Mouse (Mus musculus) liver, embryonic 14.5 days (tissue): Measurements from ENCODE around the gene Rnd2.

Experiments
- CTCF ChIP-seq: IDR thresholded peaks from 2 replicates; pipeline ENCODE4 v1.5.1; 2016; ENCODE audit warnings: antibody characterized with exemption, low read depth, control low read depth
- EP300 ChIP-seq: IDR thresholded peaks from 2 replicates; pipeline ENCODE4 v1.6.1; 2016; ENCODE audit warnings: antibody characterized with exemption, low read depth

- TF ChIP-seq CTCF = no peak
- TF ChIP-seq EP300 = no peak
Measured at GRCm38 (mm10) chr11:101433396-101433795, 31.4 kb upstream of the Rnd2 start.
